ENCODE assay signal across 8 mouse cellular contexts in the genomic region with DNA sequence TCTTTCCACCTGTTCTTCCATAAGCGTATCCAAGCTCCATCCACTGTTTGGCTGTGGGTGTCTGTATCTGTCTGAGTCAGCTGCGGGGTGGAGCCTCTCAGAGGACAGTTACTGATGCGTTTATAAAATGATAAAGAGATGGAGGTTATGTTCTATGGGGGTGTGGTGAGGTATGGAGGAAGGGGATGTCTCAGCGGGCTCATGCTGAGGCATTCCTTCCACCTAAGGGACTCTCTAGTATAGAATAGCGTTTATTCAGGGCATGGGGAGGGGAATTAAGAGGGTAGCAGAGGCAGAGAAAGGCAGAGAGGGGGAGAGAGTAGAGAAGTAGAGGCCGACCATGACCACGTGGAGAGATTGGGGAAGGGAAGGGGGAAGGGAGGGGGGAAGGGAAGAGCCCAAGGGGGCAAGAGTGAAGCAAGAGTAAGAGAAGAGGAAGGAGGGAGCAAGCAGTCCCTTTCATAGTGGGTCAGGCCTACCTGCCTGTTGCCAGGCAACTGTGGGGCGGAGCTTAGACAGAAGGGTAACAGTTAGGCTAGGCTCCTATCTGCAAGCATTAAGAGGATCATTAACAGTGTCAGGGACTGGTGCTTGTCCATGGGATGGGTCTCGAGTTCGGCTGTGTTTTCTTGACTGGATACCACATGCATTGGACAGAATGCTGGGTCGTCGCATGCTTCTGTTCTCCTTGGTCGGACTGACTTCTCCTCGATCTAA.
A peak's percentile ranks its signal among the peaks of the same experiment; 100 is the strongest.
DNase-seq lines count a peak whose midpoint lies in the region; ATAC-seq lines count a peak whose summit lies in the region.

No protein-coding gene starts in this region.

- H3K4me1 ChIP-seq in hindbrain, embryonic 12.5 days, result peaks cover 7% of the 10 kb centered on the region
- peaks cover 18% of the 10 kb centered on the region for H3K4me1 ChIP-seq in midbrain, embryonic 10.5 days

- peak overlapping the region; percentile 43 for H3K4me2 ChIP-seq in hindbrain, embryonic 12.5 days (replicated peaks)

- no peak overlapping the region for H3K27ac ChIP-seq in hindbrain, embryonic 12.5 days
- no peak overlapping the region for H3K27ac ChIP-seq in midbrain, embryonic 10.5 days (replicated peaks)

- H3K9me3 ChIP-seq in hindbrain, embryonic 12.5 days (replicated peaks), result peaks cover 25% of the 10 kb centered on the region
- peaks cover 35% of the 10 kb centered on the region for H3K9me3 ChIP-seq in midbrain, embryonic 10.5 days (replicated peaks)

- H3K4me3 ChIP-seq in hindbrain, embryonic 12.5 days, result peak overlapping the region; percentile 11; the same call in 1 of the 2 replicates
- peak overlapping the region; percentile 46 for H3K4me3 ChIP-seq in midbrain, embryonic 10.5 days

- H3K36me3 ChIP-seq in hindbrain, embryonic 12.5 days, result no peaks in the 10 kb centered on the region
- peaks cover 4% of the 10 kb centered on the region; the same call in 1 of the 2 replicates for H3K36me3 ChIP-seq in midbrain, embryonic 10.5 days

- ATAC-seq in hindbrain, embryonic 12.5 days (ENCODE audit: low FRiP score), result peak; percentile 38; the same call in 1 of the 2 replicates

- H3K9ac ChIP-seq in hindbrain, embryonic 12.5 days, result no peak overlapping the region

- peak; percentile 28 for DNase-seq in embryo, embryonic 10 days (ENCODE audit: low spot score)
- no peak for DNase-seq in embryo, embryonic 11 days
- peak; percentile 86 for DNase-seq in ZHBTc4 (ENCODE audit: low read depth, low spot score)
- DNase-seq in midbrain, embryonic 10.5 days (ENCODE audit: low spot score), result peak; percentile 36
- DNase-seq in frontal cortex, postnatal 36 days (ENCODE audit: low spot score in 2 of 2), result no peak
- no peak for DNase-seq in gastrocnemius, adult 18-20 months (ENCODE audit: low spot score)
- no peak for DNase-seq in cerebellum, postnatal 10 days

- 39% methylated on average over 14 of the region's 14 CpGs for WGBS in hindbrain, embryonic 12.5 days
- WGBS in midbrain, embryonic 10.5 days, result 31% methylated on average over 14 of the region's 14 CpGs

- H3K27me3 ChIP-seq in hindbrain, embryonic 12.5 days, result no peaks in the 10 kb centered on the region
- H3K27me3 ChIP-seq in midbrain, embryonic 10.5 days (ENCODE audit: low read depth, poor library complexity, severe bottlenecking), result no peaks in the 10 kb centered on the region

Comparison
In these comparisons a context has a peak if more than half of its experiments do, and no peak if none do; other contexts are left out.
1. DNase-seq: peak in embryo, embryonic 10 days (single experiment), ZHBTc4 (single experiment) and midbrain, embryonic 10.5 days (single experiment); none in embryo, embryonic 11 days (single experiment), frontal cortex, postnatal 36 days (0 of 2), gastrocnemius, adult 18-20 months (single experiment) and cerebellum, postnatal 10 days (0 of 2).